Mouse (Mus musculus) left cerebral cortex, postnatal 14 days (tissue): ENCODE results near the gene Amph. TPM values are rescaled to one million over a fixed set of nuclear protein-coding genes. Genes with fewer than 3 reads are reported as not detected.
A peak's percentile ranks its signal among the peaks of the same experiment; 100 is the strongest.

Experiments
- DNase-seq, 2 experiments: peaks; one replicate each; pipeline ENCODE4 v3.0.0; 2021 to 2022; ENCODE audit warnings: low spot score in 2 of 2, mixed read lengths in 1 of 2
- intact Hi-C: fragments of 180-260 bp; cut with DNase I; formaldehyde crosslinking; loops from one replicate; pipeline ENCODE4 v1.15.1; 2025
- total RNA-seq, 2 experiments: library from RNA; stranded (reverse); gene quantifications; 2 replicates each; pipeline ENCODE4 v1.2.3; 2021

Gene Amph
- total RNA-seq, 2 experiments from 2014 or later: 230 to 243 TPM

- intact Hi-C loops: no loop called here
- no peak for DNase-seq
Measured at GRCm38 (mm10) chr13:19014825-19015375, 66.9 kb downstream of the Amph start.

GRCm38 (mm10) chr13:19021529-19021928, 73.5 kb downstream of the Amph start:
- no peak for DNase-seq
- intact Hi-C loops: no loop called here

GRCm38 (mm10) chr13:19022310-19022709, 74.3 kb downstream of the Amph start:
- DNase-seq: no peak
- intact Hi-C loops: no loop called here

- intact Hi-C loops: loop anchor here (5.0 kb wide), 1 partner anchor 77 kb away; no protein-coding TSS in a partner anchor
- no peak for DNase-seq
Measured at GRCm38 (mm10) chr13:19025091-19025688, 77.2 kb downstream of the Amph start.

- intact Hi-C loops: loop anchor here (5.0 kb wide), 1 partner anchor 76 kb away; no protein-coding TSS in a partner anchor
- DNase-seq: no peak
Measured at GRCm38 (mm10) chr13:19025906-19026305, 77.9 kb downstream of the Amph start.

- DNase-seq: peak in 1 of 2 experiments; percentile 22
- intact Hi-C loops: loop anchor here (5.0 kb wide), 1 partner anchor 75 kb away; no protein-coding TSS in a partner anchor
Measured at GRCm38 (mm10) chr13:19026923-19027322, 78.9 kb downstream of the Amph start.

- intact Hi-C loops: loop anchor here (5.0 kb wide), 1 partner anchor 74 kb away; no protein-coding TSS in a partner anchor
- peak; percentile 36 to 57 for DNase-seq
Measured at GRCm38 (mm10) chr13:19027766-19028350, 79.9 kb downstream of the Amph start.

GRCm38 (mm10) chr13:19031916-19032688, 84.1 kb downstream of the Amph start:
- DNase-seq: no peak
- intact Hi-C loops: no loop called here

GRCm38 (mm10) chr13:19052090-19052489, 104.1 kb downstream of the Amph start:
- peak in 1 of 2 experiments; percentile 12 for DNase-seq
- intact Hi-C loops: no loop called here

GRCm38 (mm10) chr13:19054504-19054903, 106.5 kb downstream of the Amph start:
- intact Hi-C loops: no loop called here
- DNase-seq: no peak

- intact Hi-C loops: no loop called here
Measured at GRCm38 (mm10) chr13:19072261-19072660, 124.3 kb downstream of the Amph start.

GRCm38 (mm10) chr13:19077427-19077826, 129.4 kb downstream of the Amph start:
- peak; percentile 45 to 70 for DNase-seq
- intact Hi-C loops: no loop called here

More at GRCm38 (mm10) chr13:19072261-19072660, 124.3 kb downstream of the Amph start:
- DNase-seq: no peak

- no peak for DNase-seq
- intact Hi-C loops: no loop called here
Measured at GRCm38 (mm10) chr13:19081932-19082331, 133.9 kb downstream of the Amph start.

GRCm38 (mm10) chr13:19094571-19094970, 146.6 kb downstream of the Amph start:
- intact Hi-C loops: no loop called here
- DNase-seq: no peak

GRCm38 (mm10) chr13:19097117-19097516, 149.1 kb downstream of the Amph start:
- DNase-seq: no peak
- intact Hi-C loops: no loop called here

- intact Hi-C loops: loop anchor here (5.0 to 10.0 kb wide), 3 partner anchors 75 to 230 kb away; partner anchors contain the start of gene Amph
Measured at GRCm38 (mm10) chr13:19101889-19102402, 153.9 kb downstream of the Amph start.

GRCm38 (mm10) chr13:19106418-19106817, 158.4 kb downstream of the Amph start:
- intact Hi-C loops: loop anchor here (10.0 kb wide), 1 partner anchor 162 kb away; the partner anchor contains the start of gene Amph
- peak in 1 of 2 experiments; percentile 23 for DNase-seq

More at GRCm38 (mm10) chr13:19101889-19102402, 153.9 kb downstream of the Amph start:
- DNase-seq: peak; percentile 94 to 99

GRCm38 (mm10) chr13:19109331-19109730, 161.3 kb downstream of the Amph start:
- DNase-seq: no peak
- intact Hi-C loops: loop anchor here (10.0 kb wide), 1 partner anchor 165 kb away; the partner anchor contains the start of gene Amph
